Mouse (Mus musculus): ENCODE data around the gene Ces2a. TPM values are rescaled to one million over a fixed set of nuclear protein-coding genes. Genes with fewer than 3 reads are reported as not detected.

The Ces2a gene
- total RNA-seq (2021), result 1.1 and 18.7 TPM in 2 replicates
- long read RNA-seq, experiment 1, partial matches to known transcripts, result 0 of 1 reads
- long read RNA-seq, experiment 1, other reads (novel, unspliced or antisense), result 0 of 1 reads
- long read RNA-seq, experiment 2, transcript Ces2a-201 (12 exons, 1,960 nt), result major isoform, 21 of 32 reads
- long read RNA-seq, experiment 2, partial matches to known transcripts, result 11 of 32 reads
- long read RNA-seq, experiment 2, other reads (novel, unspliced or antisense), result 0 of 32 reads

GRCm38 (mm10) chr8:104733753-104734152 is at the start of gene Ces2a:
TSS of gene Ces2a (plus strand) at chr8:104734003.
- no peak for DNase-seq

GRCm38 (mm10) chr8:104688433-104688832 is 45.4 kb upstream of the Ces2a start:
- no peak for DNase-seq

DNA sequence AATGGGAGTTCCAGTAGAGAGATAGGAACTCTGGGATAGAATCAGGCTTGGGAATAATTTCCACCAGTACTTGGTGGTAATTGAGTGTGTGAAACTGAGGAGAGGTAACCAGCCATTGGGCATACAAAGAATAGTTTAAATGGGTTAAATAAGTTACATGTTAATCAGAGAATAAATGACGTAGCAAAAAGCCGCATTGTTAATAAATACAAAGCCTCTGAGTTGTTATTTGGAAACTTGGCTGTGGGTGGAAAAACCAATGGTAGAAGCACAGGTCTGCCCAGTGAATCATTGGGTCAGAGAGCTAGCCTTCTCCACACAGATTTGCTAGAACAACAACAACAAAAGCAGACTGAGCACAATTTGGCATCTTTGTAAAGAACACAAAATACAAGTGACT is 35.2 kb upstream of the Ces2a start:
- no peak for DNase-seq

DNA sequence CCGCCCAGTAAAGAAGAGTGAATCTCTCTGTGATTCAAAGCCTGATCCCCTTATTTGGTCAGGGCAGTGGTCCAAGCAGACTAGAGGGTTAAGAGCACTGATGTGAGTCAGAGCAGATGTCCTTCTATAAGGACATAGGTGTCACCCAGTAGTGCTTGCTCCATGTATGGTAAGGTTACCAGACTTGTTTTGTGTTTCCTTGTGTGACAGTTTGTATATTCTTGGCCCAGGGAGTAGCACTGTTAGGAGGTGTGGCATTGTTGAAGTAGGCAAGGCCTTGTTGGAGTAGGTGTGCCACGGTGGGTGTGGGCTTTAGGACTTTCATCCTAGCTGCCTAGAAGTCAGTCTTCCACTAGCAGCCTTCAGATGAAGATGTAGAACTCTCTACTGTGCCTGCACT is 31.9 kb upstream of the Ces2a start:
- no peak for DNase-seq

GRCm38 (mm10) chr8:104721166-104721565 is 12.6 kb upstream of the Ces2a start:
- DNase-seq, result no peak

GRCm38 (mm10) chr8:104731451-104731850 is 2.4 kb upstream of the Ces2a start:
- DNase-seq, result no peak

DNA sequence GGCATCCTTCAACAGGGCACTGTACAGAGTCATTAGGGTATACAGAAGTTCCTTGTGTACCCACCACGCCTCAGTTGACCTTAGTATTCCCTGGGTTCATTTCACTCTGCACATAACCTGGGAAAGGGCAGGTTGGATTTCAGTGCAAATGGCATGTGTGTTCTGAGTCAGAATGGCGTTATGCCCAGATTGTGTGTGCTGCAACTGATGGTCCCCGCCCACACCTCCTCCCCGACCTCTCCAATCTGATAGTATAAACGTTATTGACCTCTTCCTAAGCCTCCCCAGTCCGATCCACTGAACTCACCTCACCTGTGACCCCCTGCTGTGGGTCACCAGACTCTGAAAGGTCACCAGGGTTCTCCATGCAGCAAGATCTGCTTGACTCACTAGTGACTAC is 1.8 kb upstream of the Ces2a start:
- no peak for DNase-seq

GRCm38 (mm10) chr8:104742039-104742438 is 8.2 kb downstream of the Ces2a start:
- DNase-seq, result no peak

DNA sequence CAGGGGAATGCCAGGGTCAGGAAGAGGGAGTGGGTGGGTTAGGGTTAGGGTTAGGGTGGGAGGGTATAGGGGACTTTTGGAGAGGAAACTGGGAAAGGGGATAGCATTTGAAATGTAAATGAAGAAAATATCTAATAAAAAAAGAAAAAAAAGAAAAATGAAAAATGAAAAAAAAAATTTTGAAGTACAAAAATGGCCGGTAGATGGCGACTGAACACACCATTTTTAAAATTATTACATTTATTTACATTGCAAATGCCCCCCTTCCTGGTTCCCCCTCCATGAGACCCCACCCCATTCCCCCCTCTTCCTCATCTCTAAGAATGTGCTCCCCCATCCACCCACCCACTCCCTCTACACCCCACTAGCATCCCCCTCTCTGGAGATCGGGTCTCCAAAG is 9.6 kb downstream of the Ces2a start:
- no peak for DNase-seq

- DNase-seq, result no peak
Observed at GRCm38 (mm10) chr8:104752818-104753217, 19.0 kb downstream of the Ces2a start.

DNA sequence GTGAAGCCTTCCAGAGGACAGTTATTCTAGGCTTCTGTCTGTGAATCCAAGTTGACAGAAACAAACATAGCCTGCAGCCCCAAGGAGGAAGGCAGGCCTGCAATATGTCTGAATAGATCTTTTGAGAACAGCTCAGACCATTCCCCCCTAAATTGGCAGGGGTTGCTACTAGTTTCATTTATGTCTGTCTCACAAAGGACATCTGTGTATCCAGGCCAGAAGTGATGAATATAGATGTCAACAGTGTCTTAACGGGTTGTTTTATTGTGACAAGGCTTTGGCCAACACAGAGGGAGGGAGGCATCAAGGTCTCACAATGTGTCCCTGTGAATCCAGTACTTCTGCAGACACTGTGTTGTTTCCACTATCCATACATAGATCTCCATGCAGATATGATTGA is 23.8 kb downstream of the Ces2a start:
- DNase-seq, result no peak

DNA sequence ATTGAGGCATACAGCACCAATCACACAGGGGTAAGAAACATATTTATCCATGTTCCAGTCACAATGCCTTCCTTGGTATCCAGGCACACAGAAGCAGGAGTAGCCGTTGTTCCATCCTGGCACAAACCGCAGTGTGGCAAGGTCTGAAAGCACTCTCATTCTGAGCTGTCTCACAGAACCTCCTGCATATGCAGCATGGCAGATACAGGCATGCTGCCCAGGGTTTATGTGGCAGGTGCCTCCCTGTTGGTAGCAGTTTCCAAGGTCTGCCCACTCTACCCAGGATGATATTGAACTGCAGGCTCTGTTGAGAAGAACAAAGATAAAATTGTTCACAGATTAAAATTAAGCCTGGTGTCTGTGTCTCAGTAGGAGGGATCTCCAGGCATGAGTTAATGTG is 24.4 kb downstream of the Ces2a start:
- DNase-seq, result no peak

GRCm38 (mm10) chr8:104761126-104761525 is 27.3 kb downstream of the Ces2a start:
- no peak for DNase-seq

DNA sequence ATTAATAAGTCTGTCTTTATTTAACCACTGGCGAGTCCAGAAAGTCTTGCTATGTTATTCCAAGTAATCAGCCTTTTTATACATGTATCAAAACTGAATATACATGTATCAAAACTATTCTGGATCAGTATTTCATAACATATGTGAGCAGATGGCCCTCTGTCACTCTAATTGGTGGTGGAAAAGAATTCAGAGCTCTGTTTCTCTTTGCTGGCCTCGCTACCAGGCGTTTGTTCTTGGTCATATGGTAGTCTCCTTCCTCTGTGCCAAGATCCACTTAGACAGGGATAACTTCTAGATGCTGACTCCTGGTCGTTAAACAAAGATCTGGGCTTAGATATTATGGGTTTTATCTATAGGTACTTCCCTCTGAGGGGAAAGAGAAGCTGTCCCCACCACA is 32.7 kb downstream of the Ces2a start:
- DNase-seq, result no peak

DNA sequence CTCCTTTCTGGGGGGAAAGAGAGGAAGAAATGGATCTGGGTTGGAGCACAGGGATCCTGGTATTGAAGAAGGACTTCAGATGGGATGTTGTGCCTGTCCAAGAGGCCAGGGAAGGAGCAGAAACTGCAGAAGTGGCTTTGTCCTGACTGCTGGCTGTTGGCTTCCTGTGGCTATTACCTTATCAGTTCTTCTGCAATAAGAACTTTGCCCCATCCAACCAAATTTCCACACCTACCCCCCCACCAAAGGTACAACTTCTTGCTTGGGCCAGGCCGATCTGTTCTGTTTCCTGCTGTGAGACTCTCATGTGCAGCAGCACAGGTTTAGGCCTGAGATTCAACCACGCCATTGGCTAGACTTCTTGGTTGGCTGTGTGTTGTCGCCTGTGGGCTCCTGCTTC is 36.6 kb downstream of the Ces2a start:
- DNase-seq, result no peak

DNA sequence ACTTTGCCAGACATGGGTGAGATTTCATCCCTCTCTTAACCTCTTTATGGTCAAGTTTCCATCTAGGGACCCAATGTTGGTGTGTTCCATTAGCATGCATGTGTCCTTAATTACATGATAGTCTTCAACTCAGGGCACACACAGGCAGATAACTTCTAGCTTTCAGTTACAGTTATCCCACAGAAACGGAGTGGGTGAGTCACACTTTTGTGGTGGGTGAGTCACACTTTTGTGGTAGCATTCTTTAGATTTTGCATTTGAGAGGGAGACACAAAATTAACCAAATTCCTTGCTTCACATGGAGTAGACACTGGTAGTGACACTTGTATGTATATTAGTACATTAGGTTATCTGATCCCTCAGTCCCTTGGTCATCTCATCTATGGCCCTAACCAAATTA is 53.2 kb downstream of the Ces2a start:
- no peak for DNase-seq

DNA sequence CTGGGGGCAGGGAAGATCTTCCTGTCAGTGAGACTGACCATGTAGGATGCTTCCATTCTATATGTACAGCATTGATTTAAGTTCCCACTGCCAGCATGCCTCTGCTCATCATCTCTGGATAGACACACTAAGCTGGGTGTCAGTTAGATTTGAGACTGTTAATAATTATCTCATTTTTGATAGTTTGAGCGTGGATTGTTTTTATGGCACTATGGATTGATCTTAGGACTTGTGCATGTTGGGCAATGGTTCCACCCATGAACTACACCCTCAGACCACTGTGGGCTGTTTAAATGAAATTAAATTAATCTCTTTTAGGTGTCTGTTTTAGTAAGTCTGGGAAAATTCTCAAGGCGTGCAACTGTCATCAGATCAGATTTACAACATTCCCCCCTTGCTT is 55.1 kb downstream of the Ces2a start:
- no peak for DNase-seq

DNA sequence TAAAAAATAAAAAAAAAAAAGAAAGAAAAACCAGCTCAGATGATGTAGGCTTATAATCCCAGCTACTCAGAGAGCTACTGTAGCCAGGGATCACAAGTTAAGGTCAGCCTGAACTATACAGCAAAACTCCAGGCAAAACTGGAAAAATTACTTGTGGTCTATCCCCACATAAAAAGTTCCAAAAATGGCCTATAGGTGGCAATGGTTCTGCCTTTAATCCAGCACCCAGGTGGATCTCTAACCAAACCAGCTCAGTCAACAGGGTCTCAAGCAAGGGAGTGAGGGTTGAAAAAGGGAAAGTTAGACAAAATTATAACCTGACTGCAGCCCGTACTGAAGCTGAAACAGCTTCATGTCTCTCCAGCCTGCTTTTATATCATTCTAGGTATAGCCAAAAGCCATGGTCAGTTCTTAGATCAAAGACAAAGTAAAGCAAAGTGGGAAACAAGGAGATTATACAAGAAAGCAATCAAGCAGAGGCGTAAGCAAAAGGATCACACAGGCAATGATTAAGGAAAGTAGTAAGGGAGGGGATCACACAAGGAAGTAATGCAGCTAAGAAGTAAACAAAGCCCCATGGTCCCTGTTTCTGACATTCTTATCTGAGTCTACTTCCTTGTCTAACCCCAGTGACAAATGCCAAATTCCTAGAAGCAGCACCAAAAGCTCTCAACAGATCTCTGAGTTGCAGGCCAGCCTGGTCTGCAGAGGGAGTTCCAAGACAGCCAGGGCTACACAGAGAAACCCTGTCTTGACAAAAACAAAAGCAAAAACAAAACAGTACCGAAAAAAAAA is 56.3 kb downstream of the Ces2a start:
- peak; percentile 10 for DNase-seq

Small RNA genes within 50 kb of the gene (microRNA-seq; reads per million reads assigned to microRNA genes)
- 0 reads per million in 2 experiments for gene Gm44328

Other genes with a start within 250 kb of the Ces2a start
- gene Terb1, start 224.1 kb upstream of the Ces2a start, total RNA-seq (2021), result 0.23 TPM in 1 of 2 replicates, not detected in the other
- gene Nae1, start 199.4 kb upstream of the Ces2a start, total RNA-seq (2021), result 30.2 and 31.1 TPM in 2 replicates
- 4.0 and 4.1 TPM in 2 replicates for gene Car7, start 199.3 kb upstream of the Ces2a start, total RNA-seq (2021)
- gene Pdp2, start 142.6 kb upstream of the Ces2a start, total RNA-seq (2021), result 37.2 and 38.0 TPM in 2 replicates
- gene Cdh16, start 109.6 kb upstream of the Ces2a start, total RNA-seq (2021), result not detected in 2 replicates
- gene Rrad, start 102.7 kb upstream of the Ces2a start, total RNA-seq (2021), result 2.4 and 5.1 TPM in 2 replicates
- 39.3 and 47.6 TPM in 2 replicates for gene Ciao2b, start 92.0 kb upstream of the Ces2a start, total RNA-seq (2021)
- 0.56 and 4.1 TPM in 2 replicates for gene Ces2b, start 97.6 kb downstream of the Ces2a start, total RNA-seq (2021)
- not detected in 2 replicates for gene Ces2c, start 113.1 kb downstream of the Ces2a start, total RNA-seq (2021)
- 3.1 and 12.0 TPM in 2 replicates for gene Ces2e, start 192.3 kb downstream of the Ces2a start, total RNA-seq (2021)
- gene Ces2f, start 213.4 kb downstream of the Ces2a start, total RNA-seq (2021), result not detected in 2 replicates
- gene Ces2g, start 227.7 kb downstream of the Ces2a start, total RNA-seq (2021), result 3.5 and 8.3 TPM in 2 replicates